Mouse (Mus musculus) forebrain, embryonic 16.5 days (tissue): Measurements from ENCODE around the gene Gm27021. TPM values are rescaled to one million over a fixed set of nuclear protein-coding genes. Genes with fewer than 3 reads are reported as not detected.
A peak's percentile ranks its signal among the peaks of the same experiment; 100 is the strongest.

Experiments used
- ATAC-seq: fragments of 200-750 bp; cut with Nextera tagmentation; 2 replicates; pipeline ENCODE4 v1.8.0; 2017; ENCODE audit warnings: mild to moderate bottlenecking, moderate library complexity
- H3K27ac ChIP-seq: fragments of 300-500 bp; sonication (generic); 2 replicates; pipeline ENCODE4 v1.5.1; 2014; ENCODE audit warnings: low read length, control low read depth
- H3K27me3 ChIP-seq: fragments of 300-500 bp; sonication (generic); replicated peaks from 2 replicates; pipeline ENCODE4 v1.6.1; 2014; ENCODE audit warnings: low read length; ENCODE audit not compliant: control insufficient read depth, insufficient read depth
- H3K36me3 ChIP-seq: fragments of 300-500 bp; sonication (generic); 2 replicates; pipeline ENCODE4 v1.6.1; 2014; ENCODE audit not compliant: control insufficient read depth, insufficient read depth
- H3K4me1 ChIP-seq: fragments of 300-500 bp; sonication (generic); replicated peaks from 2 replicates; pipeline ENCODE4 v1.6.1; 2014; ENCODE audit warnings: low read length; ENCODE audit not compliant: control insufficient read depth, insufficient read depth
- H3K4me2 ChIP-seq: fragments of 300-500 bp; sonication (generic); 2 replicates; pipeline ENCODE4 v1.6.1; 2014; ENCODE audit warnings: mild to moderate bottlenecking, low read length, control low read depth
- H3K4me3 ChIP-seq: fragments of 300-500 bp; sonication (generic); replicated peaks from 2 replicates; pipeline ENCODE4 v1.5.1; 2014; ENCODE audit warnings: mild to moderate bottlenecking, low read length, control low read depth
- H3K9ac ChIP-seq: fragments of 300-500 bp; sonication (generic); replicated peaks from 2 replicates; pipeline ENCODE4 v1.6.1; 2014; ENCODE audit warnings: low read depth, low read length, control low read depth
- H3K9me3 ChIP-seq: fragments of 300-500 bp; sonication (generic); 2 replicates; pipeline ENCODE4 v1.6.1; 2016; ENCODE audit warnings: low read length; ENCODE audit not compliant: control insufficient read depth
- WGBS: fragments of 180-500 bp; shearing (Covaris S2); extraction: QIAGEN DNeasy Blood & Tissue Kit; methylation state at CpG from one replicate; pipeline ENCODE4 v1.1.7; 2014; 5-methylcytosine and 5-hydroxymethylcytosine counted together
- polyA plus RNA-seq: library from polyadenylated mRNA; unstranded; fragments of >200 nt; fragmentation: Nextera tagmentation; extraction: Ambion mirVana; gene quantifications from 2 replicates; pipeline ENCODE4 v1.2.1, GENCODE M21; 2015

Gm27021 gene
- polyA plus RNA-seq, 1 experiment from 2014 or later = 5.5 TPM

- Histone ChIP-seq H3K36me3 (no peaks in the 10 kb centered on the region), H3K9ac (peak overlapping the region; percentile 70), H3K27me3 (peaks cover 17% of the 10 kb centered on the region), H3K4me1 (peaks cover 8% of the 10 kb centered on the region), H3K4me2 (peak overlapping the region; percentile 97), H3K9me3 (no peaks in the 10 kb centered on the region), H3K4me3 (peak overlapping the region; percentile 64), H3K27ac (no peak overlapping the region)
- peak; percentile 25; the same call in 1 of the 2 replicates for ATAC-seq
- WGBS = 1% methylated on average over 44 of the region's 44 CpGs
Measured at GRCm38 (mm10) chr8:120633665-120634271, 34.1 kb downstream of the Gm27021 start.

GRCm38 (mm10) chr8:120632969-120633664 lies 34.8 kb downstream of the Gm27021 start:
- H3K36me3 ChIP-seq = no peaks in the 10 kb centered on the region
- H3K4me2 ChIP-seq = peak overlapping the region; percentile 97
- H3K4me1 ChIP-seq = peaks cover 8% of the 10 kb centered on the region
- H3K27ac ChIP-seq = no peak overlapping the region
- H3K4me3 ChIP-seq = peak overlapping the region; percentile 64
- peaks cover 17% of the 10 kb centered on the region for H3K27me3 ChIP-seq
- ATAC-seq = 0 out of 2 replicates have a peak, but pooled peaks have one; percentile 7
- peak overlapping the region; percentile 70 for H3K9ac ChIP-seq
- WGBS = 34% methylated on average over 17 of the region's 17 CpGs
- no peaks in the 10 kb centered on the region for H3K9me3 ChIP-seq

DNA sequence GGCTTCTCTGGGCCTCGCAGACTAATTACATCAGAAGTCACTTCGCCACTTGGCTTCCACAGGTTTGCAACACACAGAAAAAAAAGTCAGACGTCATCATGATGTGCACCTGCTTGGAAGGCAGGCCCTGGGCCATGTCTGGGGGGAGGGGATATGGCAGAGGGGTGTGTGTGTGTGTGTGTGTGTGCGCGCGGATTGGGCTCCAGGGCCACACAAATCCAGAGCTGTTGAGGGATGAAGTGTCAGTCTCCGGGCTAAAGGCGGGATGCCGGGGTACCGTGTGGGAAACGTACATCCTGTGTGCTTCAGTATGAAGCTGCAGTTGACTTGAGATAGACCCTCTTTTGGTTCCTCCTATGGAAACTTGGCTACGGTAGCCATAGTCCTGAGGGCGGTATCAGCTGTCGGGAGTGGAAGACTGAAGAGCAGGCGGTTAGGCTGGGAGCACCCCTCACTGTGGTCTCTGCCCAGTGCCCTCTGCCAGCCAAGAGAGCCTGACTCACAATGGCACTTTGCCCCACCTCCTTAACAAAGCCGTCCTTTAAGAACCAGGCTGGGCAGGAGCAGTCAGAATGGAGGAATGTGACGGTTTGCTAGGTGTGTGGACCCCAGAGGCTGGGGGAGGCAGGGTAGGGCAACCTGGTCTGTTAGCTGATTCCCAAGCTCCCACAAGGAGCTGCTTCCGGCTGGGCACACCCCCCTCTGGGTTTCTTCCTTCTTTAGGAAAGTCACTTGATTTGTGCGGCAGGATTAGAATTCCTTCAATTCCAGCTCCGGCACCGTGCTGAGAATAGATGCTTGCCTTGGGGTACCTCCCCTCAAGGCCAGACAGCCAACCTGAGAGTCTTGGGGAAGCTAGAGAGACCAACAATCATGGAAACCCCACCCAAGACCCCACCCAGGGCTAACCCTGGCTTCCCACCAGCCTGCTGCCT lies 36.2 kb downstream of the Gm27021 start:
- H3K27ac ChIP-seq = no peak overlapping the region
- no peak overlapping the region for H3K4me2 ChIP-seq
- no peak for ATAC-seq
- peaks cover 8% of the 10 kb centered on the region for H3K4me1 ChIP-seq
- no peak overlapping the region for H3K4me3 ChIP-seq
- 69% methylated on average over 21 of the region's 21 CpGs for WGBS
- H3K36me3 ChIP-seq = no peaks in the 10 kb centered on the region
- no peaks in the 10 kb centered on the region for H3K9me3 ChIP-seq
- H3K27me3 ChIP-seq = peaks cover 14% of the 10 kb centered on the region
- no peak overlapping the region for H3K9ac ChIP-seq

- Histone ChIP-seq H3K36me3 (no peaks in the 10 kb centered on the region), H3K9me3 (no peaks in the 10 kb centered on the region), H3K27me3 (peaks cover 14% of the 10 kb centered on the region), H3K4me1 (peaks cover 8% of the 10 kb centered on the region), H3K4me2 (no peak overlapping the region), H3K27ac (no peak overlapping the region), H3K4me3 (no peak overlapping the region), H3K9ac (no peak overlapping the region)
- ATAC-seq = no peak
- 63% methylated on average over 6 of the region's 6 CpGs for WGBS
Measured at GRCm38 (mm10) chr8:120630848-120631247, 37.0 kb downstream of the Gm27021 start.

GRCm38 (mm10) chr8:120630031-120630430 lies 37.8 kb downstream of the Gm27021 start:
- Histone ChIP-seq H3K4me2 (no peak overlapping the region), H3K4me3 (no peak overlapping the region), H3K4me1 (peaks cover 8% of the 10 kb centered on the region), H3K9ac (no peak overlapping the region), H3K36me3 (no peaks in the 10 kb centered on the region), H3K27ac (no peak overlapping the region), H3K27me3 (peaks cover 8% of the 10 kb centered on the region), H3K9me3 (no peaks in the 10 kb centered on the region)
- no peak for ATAC-seq
- WGBS = 45% methylated on average over 5 of the region's 5 CpGs

- Histone ChIP-seq H3K4me1 (no peaks in the 10 kb centered on the region), H3K4me2 (no peak overlapping the region), H3K27ac (no peak overlapping the region), H3K9me3 (no peaks in the 10 kb centered on the region), H3K36me3 (no peaks in the 10 kb centered on the region), H3K9ac (no peak overlapping the region), H3K4me3 (no peak overlapping the region), H3K27me3 (no peaks in the 10 kb centered on the region)
- 0 out of 2 replicates have a peak, but pooled peaks have one; percentile 50 for ATAC-seq
- whole genome bisulfite sequencing = 56% methylated on average over 5 of the region's 5 CpGs
Measured at GRCm38 (mm10) chr8:120627298-120627697, 40.6 kb downstream of the Gm27021 start.

GRCm38 (mm10) chr8:120626461-120626860 lies 41.4 kb downstream of the Gm27021 start:
- no peaks in the 10 kb centered on the region for H3K36me3 ChIP-seq
- 71% methylated on average over 11 of the region's 11 CpGs for WGBS
- no peak for ATAC-seq

GRCm38 (mm10) chr8:120623608-120624007 lies 44.3 kb downstream of the Gm27021 start:
- H3K4me2 ChIP-seq = no peak overlapping the region
- H3K4me1 ChIP-seq = peaks cover 6% of the 10 kb centered on the region
- no peaks in the 10 kb centered on the region for H3K27me3 ChIP-seq
- H3K4me3 ChIP-seq = no peak overlapping the region
- 19% methylated on average over 2 of the region's 2 CpGs for WGBS
- H3K27ac ChIP-seq = no peak overlapping the region
- H3K9me3 ChIP-seq = no peaks in the 10 kb centered on the region
- no peaks in the 10 kb centered on the region for H3K36me3 ChIP-seq
- no peak for ATAC-seq
- no peak overlapping the region for H3K9ac ChIP-seq

More at GRCm38 (mm10) chr8:120626461-120626860, 41.4 kb downstream of the Gm27021 start:
- Histone ChIP-seq H3K9ac (no peak overlapping the region), H3K4me1 (peaks cover 5% of the 10 kb centered on the region), H3K27me3 (no peaks in the 10 kb centered on the region), H3K4me2 (no peak overlapping the region), H3K27ac (no peak overlapping the region), H3K9me3 (no peaks in the 10 kb centered on the region), H3K4me3 (no peak overlapping the region)

DNA sequence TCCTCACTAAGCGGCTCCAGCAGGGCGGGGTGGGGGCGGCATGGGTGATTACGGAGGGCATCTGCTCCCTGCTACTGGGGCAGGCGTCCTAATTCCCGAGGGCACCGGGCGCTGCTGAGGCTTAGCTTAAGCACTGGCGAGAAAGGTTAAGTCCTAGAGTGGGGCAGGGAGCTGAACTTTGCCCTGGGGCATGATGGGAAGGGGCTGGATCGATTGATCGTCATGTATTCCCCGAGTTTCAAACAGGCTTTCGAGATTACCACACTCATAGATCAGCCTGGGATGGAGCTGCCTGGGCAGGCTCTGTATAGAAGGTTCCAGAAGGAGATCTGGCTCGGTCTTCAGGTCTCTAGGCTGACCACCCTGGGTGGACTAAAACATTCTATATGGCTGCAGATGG lies 45.7 kb downstream of the Gm27021 start:
- Histone ChIP-seq H3K4me2 (no peak overlapping the region), H3K4me1 (peaks cover 15% of the 10 kb centered on the region), H3K9ac (0 out of 2 replicates have a peak overlapping the region, but pooled peaks have one; percentile 29), H3K9me3 (no peaks in the 10 kb centered on the region), H3K36me3 (no peaks in the 10 kb centered on the region), H3K27me3 (no peaks in the 10 kb centered on the region), H3K4me3 (no peak overlapping the region), H3K27ac (no peak overlapping the region)
- 79% methylated on average over 14 of the region's 14 CpGs for WGBS
- no peak for ATAC-seq
